Mouse (Mus musculus): ENCODE measurements around the gene Acad11.

Acad11 gene

GRCm38 (mm10) chr9:104146683-104147082, 83.5 kb downstream of the Acad11 start:
- no peak for DNase-seq (ENCODE audit: low spot score)

GRCm38 (mm10) chr9:104148969-104149368, 85.8 kb downstream of the Acad11 start:
- DNase-seq (ENCODE audit: low spot score) = no peak

- DNase-seq (ENCODE audit: low spot score) = no peak
These were observed 88.9 kb downstream of the Acad11 start for GRCm38 (mm10) chr9:104152121-104152520.

GRCm38 (mm10) chr9:104155100-104155715, 92.0 kb downstream of the Acad11 start:
- DNase-seq (ENCODE audit: low spot score) = no peak

GRCm38 (mm10) chr9:104156506-104156905, 93.3 kb downstream of the Acad11 start:
- DNase-seq (ENCODE audit: low spot score) = no peak

- DNase-seq (ENCODE audit: low spot score) = no peak
These were observed 94.1 kb downstream of the Acad11 start for GRCm38 (mm10) chr9:104157291-104157690.

- DNase-seq (ENCODE audit: low spot score) = no peak
These were observed 97.9 kb downstream of the Acad11 start for GRCm38 (mm10) chr9:104161117-104161516.

GRCm38 (mm10) chr9:104164194-104164593, 101.0 kb downstream of the Acad11 start:
- DNase-seq (ENCODE audit: low spot score) = no peak

GRCm38 (mm10) chr9:104165926-104166325, 102.7 kb downstream of the Acad11 start:
- no peak for DNase-seq (ENCODE audit: low spot score)

- DNase-seq (ENCODE audit: low spot score) = no peak
These were observed 106.8 kb downstream of the Acad11 start for GRCm38 (mm10) chr9:104169986-104170385.

GRCm38 (mm10) chr9:104171651-104172050, 108.5 kb downstream of the Acad11 start:
- DNase-seq (ENCODE audit: low spot score) = no peak

- no peak for DNase-seq (ENCODE audit: low spot score)
These were observed 109.2 kb downstream of the Acad11 start for GRCm38 (mm10) chr9:104172342-104172741.

Data from ovary, adult 18-20 months (tissue).